Mouse (Mus musculus): ENCODE data around the gene Stk17b. TPM values are rescaled to one million over a fixed set of nuclear protein-coding genes. Genes with fewer than 3 reads are reported as not detected.
"Not testable (repeated sequence)": the region's sequence is repeated elsewhere in the genome, so short reads cannot be mapped to it uniquely, and the experiment has no call there.

Gene Stk17b
- polyA plus RNA-seq, 1 experiment from 2014 or later: 15.0 TPM

GRCm38 (mm10) chr1:53728489-53729225 is 56.4 kb downstream of the Stk17b start:
- Histone ChIP-seq H3K27me3 (replicated peaks; ENCODE audit: control insufficient read depth, insufficient read depth, low read length) (no peaks in the 10 kb centered on the region), H3K4me3 (ENCODE audit: low read depth, low read length) (no peak overlapping the region), H3K4me1 (replicated peaks; ENCODE audit: control insufficient read depth, insufficient read depth, low read length) (0 out of 2 replicates have a peak, but pooled peaks cover 2% of the 10 kb centered on the region), H3K4me2 (no peak overlapping the region), H3K27ac (ENCODE audit: low read depth, low read length) (no peak overlapping the region), H3K9ac (ENCODE audit: low read depth, low read length) (no peak overlapping the region), H3K36me3 (ENCODE audit: control insufficient read depth, insufficient read depth, low read length) (no peaks in the 10 kb centered on the region), H3K9me3 (ENCODE audit: control insufficient read depth, low read length) (no peaks in the 10 kb centered on the region)
- WGBS: 36% methylated on average over 5 of the region's 5 CpGs
- DNase-seq (ENCODE audit: low spot score) (no peak), ATAC-seq (replicated peaks; ENCODE audit: low FRiP score) (no peak)

- H3K27me3 ChIP-seq (replicated peaks; ENCODE audit: control insufficient read depth, insufficient read depth, low read length): no peaks in the 10 kb centered on the region
- no peak overlapping the region for H3K4me3 ChIP-seq (ENCODE audit: low read depth, low read length)
- ATAC-seq (replicated peaks; ENCODE audit: low FRiP score): no peak
- no peak overlapping the region for H3K4me2 ChIP-seq
- H3K36me3 ChIP-seq (ENCODE audit: control insufficient read depth, insufficient read depth, low read length): no peaks in the 10 kb centered on the region
- no peak for DNase-seq (ENCODE audit: low spot score)
- H3K9ac ChIP-seq (ENCODE audit: low read depth, low read length): no peak overlapping the region
- H3K9me3 ChIP-seq (ENCODE audit: control insufficient read depth, low read length): no peaks in the 10 kb centered on the region
- H3K27ac ChIP-seq (ENCODE audit: low read depth, low read length): no peak overlapping the region
- 0 out of 2 replicates have a peak, but pooled peaks cover 2% of the 10 kb centered on the region for H3K4me1 ChIP-seq (replicated peaks; ENCODE audit: control insufficient read depth, insufficient read depth, low read length)
- WGBS: 98% methylated on average over 2 of the region's 2 CpGs
Measured at GRCm38 (mm10) chr1:53726883-53727282, 58.1 kb downstream of the Stk17b start.

GRCm38 (mm10) chr1:53721353-53721752 is 63.7 kb downstream of the Stk17b start:
- no peaks in the 10 kb centered on the region for H3K4me1 ChIP-seq (replicated peaks; ENCODE audit: control insufficient read depth, insufficient read depth, low read length)
- no peak for ATAC-seq (replicated peaks; ENCODE audit: low FRiP score)
- H3K27ac ChIP-seq (ENCODE audit: low read depth, low read length): no peak overlapping the region
- no peaks in the 10 kb centered on the region for H3K27me3 ChIP-seq (replicated peaks; ENCODE audit: control insufficient read depth, insufficient read depth, low read length)
- H3K4me3 ChIP-seq (ENCODE audit: low read depth, low read length): no peak overlapping the region
- H3K9ac ChIP-seq (ENCODE audit: low read depth, low read length): no peak overlapping the region
- DNase-seq (ENCODE audit: low spot score): no peak
- no peaks in the 10 kb centered on the region for H3K9me3 ChIP-seq (ENCODE audit: control insufficient read depth, low read length)
- no peak overlapping the region for H3K4me2 ChIP-seq
- H3K36me3 ChIP-seq (ENCODE audit: control insufficient read depth, insufficient read depth, low read length): no peaks in the 10 kb centered on the region

GRCm38 (mm10) chr1:53720601-53721351 is 64.2 kb downstream of the Stk17b start:
- 70% methylated on average over 5 of the region's 5 CpGs for whole genome bisulfite sequencing

GRCm38 (mm10) chr1:53715966-53716515 is 69.0 kb downstream of the Stk17b start:
- DNase-seq (ENCODE audit: low spot score) (no peak), ATAC-seq (replicated peaks; ENCODE audit: low FRiP score) (no peak)
- H3K4me3 ChIP-seq (ENCODE audit: low read depth, low read length): no peak overlapping the region
- no peaks in the 10 kb centered on the region for H3K36me3 ChIP-seq (ENCODE audit: control insufficient read depth, insufficient read depth, low read length)
- no peak overlapping the region for H3K4me2 ChIP-seq
- no peak overlapping the region for H3K27ac ChIP-seq (ENCODE audit: low read depth, low read length)
- H3K27me3 ChIP-seq (replicated peaks; ENCODE audit: control insufficient read depth, insufficient read depth, low read length): no peaks in the 10 kb centered on the region
- H3K4me1 ChIP-seq (replicated peaks; ENCODE audit: control insufficient read depth, insufficient read depth, low read length): no peaks in the 10 kb centered on the region
- H3K9me3 ChIP-seq (ENCODE audit: control insufficient read depth, low read length): no peaks in the 10 kb centered on the region
- 76% methylated on average over 1 of the region's 1 CpGs for WGBS
- H3K9ac ChIP-seq (ENCODE audit: low read depth, low read length): no peak overlapping the region

More at GRCm38 (mm10) chr1:53720601-53721351, 64.2 kb downstream of the Stk17b start:
- Histone ChIP-seq H3K9me3 (ENCODE audit: control insufficient read depth, low read length) (no peaks in the 10 kb centered on the region), H3K27me3 (replicated peaks; ENCODE audit: control insufficient read depth, insufficient read depth, low read length) (no peaks in the 10 kb centered on the region), H3K36me3 (ENCODE audit: control insufficient read depth, insufficient read depth, low read length) (no peaks in the 10 kb centered on the region), H3K4me1 (replicated peaks; ENCODE audit: control insufficient read depth, insufficient read depth, low read length) (no peaks in the 10 kb centered on the region), H3K4me3 (ENCODE audit: low read depth, low read length) (no peak overlapping the region), H3K9ac (ENCODE audit: low read depth, low read length) (no peak overlapping the region), H3K4me2 (no peak overlapping the region), H3K27ac (ENCODE audit: low read depth, low read length) (no peak overlapping the region)
- ATAC-seq (replicated peaks; ENCODE audit: low FRiP score): no peak
- no peak for DNase-seq (ENCODE audit: low spot score)

GRCm38 (mm10) chr1:53715446-53715845 is 69.6 kb downstream of the Stk17b start:
- H3K27ac ChIP-seq (ENCODE audit: low read depth, low read length): no peak overlapping the region
- H3K9ac ChIP-seq (ENCODE audit: low read depth, low read length): no peak overlapping the region
- no peaks in the 10 kb centered on the region for H3K4me1 ChIP-seq (replicated peaks; ENCODE audit: control insufficient read depth, insufficient read depth, low read length)
- H3K4me3 ChIP-seq (ENCODE audit: low read depth, low read length): no peak overlapping the region
- no peak for ATAC-seq (replicated peaks; ENCODE audit: low FRiP score)
- 5% methylated on average over 4 of the region's 4 CpGs for WGBS
- no peaks in the 10 kb centered on the region for H3K9me3 ChIP-seq (ENCODE audit: control insufficient read depth, low read length)
- H3K4me2 ChIP-seq: no peak overlapping the region
- no peaks in the 10 kb centered on the region for H3K36me3 ChIP-seq (ENCODE audit: control insufficient read depth, insufficient read depth, low read length)
- DNase-seq (ENCODE audit: low spot score): no peak
- no peaks in the 10 kb centered on the region for H3K27me3 ChIP-seq (replicated peaks; ENCODE audit: control insufficient read depth, insufficient read depth, low read length)

GRCm38 (mm10) chr1:53713383-53713782 is 71.6 kb downstream of the Stk17b start:
- H3K9ac ChIP-seq (ENCODE audit: low read depth, low read length); H3K4me2 ChIP-seq; H3K9me3 ChIP-seq (ENCODE audit: control insufficient read depth, low read length); H3K4me1 ChIP-seq (replicated peaks; ENCODE audit: control insufficient read depth, insufficient read depth, low read length); H3K36me3 ChIP-seq (ENCODE audit: control insufficient read depth, insufficient read depth, low read length); H3K27me3 ChIP-seq (replicated peaks; ENCODE audit: control insufficient read depth, insufficient read depth, low read length); H3K27ac ChIP-seq (ENCODE audit: low read depth, low read length); ATAC-seq (replicated peaks; ENCODE audit: low FRiP score); DNase-seq (ENCODE audit: low spot score); H3K4me3 ChIP-seq (ENCODE audit: low read depth, low read length): not testable (repeated sequence)
- 77% methylated on average over 2 of the region's 3 CpGs for WGBS

GRCm38 (mm10) chr1:53711069-53711468 is 74.0 kb downstream of the Stk17b start:
- H3K36me3 ChIP-seq (ENCODE audit: control insufficient read depth, insufficient read depth, low read length): no peaks in the 10 kb centered on the region
- no peak for DNase-seq (ENCODE audit: low spot score)
- no peaks in the 10 kb centered on the region for H3K27me3 ChIP-seq (replicated peaks; ENCODE audit: control insufficient read depth, insufficient read depth, low read length)
- no peak overlapping the region for H3K9ac ChIP-seq (ENCODE audit: low read depth, low read length)
- H3K4me2 ChIP-seq: no peak overlapping the region
- ATAC-seq (replicated peaks; ENCODE audit: low FRiP score): no peak
- H3K27ac ChIP-seq (ENCODE audit: low read depth, low read length): no peak overlapping the region
- H3K9me3 ChIP-seq (ENCODE audit: control insufficient read depth, low read length): no peaks in the 10 kb centered on the region
- H3K4me1 ChIP-seq (replicated peaks; ENCODE audit: control insufficient read depth, insufficient read depth, low read length): no peaks in the 10 kb centered on the region
- 85% methylated on average over 9 of the region's 9 CpGs for WGBS
- H3K4me3 ChIP-seq (ENCODE audit: low read depth, low read length): no peak overlapping the region
